Mouse (Mus musculus) heart, embryonic 15.5 days (tissue): Measurements from ENCODE around the gene Spin1. TPM values are rescaled to one million over a fixed set of nuclear protein-coding genes. Genes with fewer than 3 reads are reported as not detected.
"Not testable (repeated sequence)": the region's sequence is repeated elsewhere in the genome, so short reads cannot be mapped to it uniquely, and the experiment has no call there.

Experiments
- ATAC-seq: fragments of 200-750 bp; cut with Nextera tagmentation; replicated peaks from 2 replicates; pipeline ENCODE4 v1.8.0; 2017; ENCODE audit warnings: low read depth, moderate TSS enrichment; ENCODE audit not compliant: insufficient number of reproducible peaks, insufficient read depth, low FRiP score
- H3K27ac ChIP-seq: fragments of 300-500 bp; sonication (generic); 2 replicates; pipeline ENCODE4 v1.5.1; 2015; ENCODE audit warnings: mild to moderate bottlenecking, inconsistent platforms
- H3K27me3 ChIP-seq: fragments of 300-500 bp; sonication (generic); 2 replicates; pipeline ENCODE4 v1.6.1; 2015; ENCODE audit warnings: inconsistent platforms
- H3K36me3 ChIP-seq: fragments of 300-500 bp; sonication (generic); 2 replicates; pipeline ENCODE4 v1.6.1; 2015; ENCODE audit warnings: mild to moderate bottlenecking, inconsistent platforms
- H3K4me1 ChIP-seq: fragments of 300-500 bp; sonication (generic); replicated peaks from 2 replicates; pipeline ENCODE4 v1.6.1; 2015; ENCODE audit warnings: inconsistent platforms
- H3K4me2 ChIP-seq: fragments of 300-500 bp; sonication (generic); 2 replicates; pipeline ENCODE4 v1.6.1; 2015; ENCODE audit warnings: inconsistent platforms, mild to moderate bottlenecking, moderate library complexity
- H3K4me3 ChIP-seq: fragments of 300-500 bp; sonication (generic); 2 replicates; pipeline ENCODE4 v1.5.1; 2015; ENCODE audit warnings: mild to moderate bottlenecking, inconsistent platforms
- H3K9ac ChIP-seq: fragments of 300-500 bp; sonication (generic); 2 replicates; pipeline ENCODE4 v1.6.1; 2015; ENCODE audit warnings: mild to moderate bottlenecking, inconsistent platforms
- H3K9me3 ChIP-seq: fragments of 300-500 bp; sonication (generic); replicated peaks from 2 replicates; pipeline ENCODE4 v1.6.1; 2016; ENCODE audit warnings: inconsistent platforms
- WGBS: fragments of 180-500 bp; shearing (Covaris S2); methylation state at CpG from one replicate; pipeline ENCODE4 v1.1.7; 2015; ENCODE audit warnings: mixed read lengths; 5-methylcytosine and 5-hydroxymethylcytosine counted together
- polyA plus RNA-seq: library from polyadenylated mRNA; unstranded; fragments of >200 nt; fragmentation: Nextera tagmentation; extraction: Ambion mirVana; gene quantifications from 2 replicates; pipeline ENCODE4 v1.2.1, GENCODE M21; 2015

Gene Spin1
- polyA plus RNA-seq, 1 experiment from 2014 or later: 45.1 TPM

- Histone ChIP-seq H3K27ac (peak overlapping the region; percentile 37), H3K36me3 (peaks cover 16% of the 10 kb centered on the region; the same call in 1 of the 2 replicates), H3K4me1 (peaks cover 35% of the 10 kb centered on the region)
- H3K9ac ChIP-seq, H3K4me2 ChIP-seq, H3K9me3 ChIP-seq, H3K27me3 ChIP-seq, ATAC-seq, H3K4me3 ChIP-seq: not testable (repeated sequence)
- WGBS: 24% methylated on average over 4 of the region's 4 CpGs
These were observed 13.7 kb downstream of the Spin1 start for GRCm38 (mm10) chr13:51114398-51114797.

GRCm38 (mm10) chr13:51115762-51116161, 15.1 kb downstream of the Spin1 start:
- no peak for ATAC-seq
- Histone ChIP-seq H3K4me2 (no peak overlapping the region), H3K9me3 (no peaks in the 10 kb centered on the region), H3K27me3 (no peaks in the 10 kb centered on the region), H3K4me1 (peaks cover 49% of the 10 kb centered on the region), H3K9ac (no peak overlapping the region), H3K4me3 (no peak overlapping the region), H3K36me3 (peaks cover 16% of the 10 kb centered on the region; the same call in 1 of the 2 replicates), H3K27ac (no peak overlapping the region)
- 70% methylated on average over 3 of the region's 3 CpGs for WGBS

- no peaks in the 10 kb centered on the region for H3K27me3 ChIP-seq
- H3K4me3 ChIP-seq: no peak overlapping the region
- H3K4me2 ChIP-seq: peak overlapping the region; percentile 40
- H3K4me1 ChIP-seq: peaks cover 68% of the 10 kb centered on the region
- no peaks in the 10 kb centered on the region for H3K9me3 ChIP-seq
- no peaks in the 10 kb centered on the region for H3K36me3 ChIP-seq
- H3K27ac ChIP-seq: peak overlapping the region; percentile 65
- no peak overlapping the region for H3K9ac ChIP-seq
- WGBS: 5% methylated on average over 4 of the region's 4 CpGs
- ATAC-seq: no peak
These were observed 20.1 kb downstream of the Spin1 start for GRCm38 (mm10) chr13:51120734-51121133.

GRCm38 (mm10) chr13:51121966-51122365, 21.3 kb downstream of the Spin1 start:
- Histone ChIP-seq H3K9me3 (no peaks in the 10 kb centered on the region), H3K27ac (0 out of 2 replicates have a peak overlapping the region, but pooled peaks have one; percentile 33), H3K4me2 (no peak overlapping the region), H3K4me1 (peaks cover 75% of the 10 kb centered on the region), H3K4me3 (no peak overlapping the region), H3K9ac (no peak overlapping the region), H3K36me3 (no peaks in the 10 kb centered on the region; the same call in 1 of the 2 replicates), H3K27me3 (no peaks in the 10 kb centered on the region)
- WGBS: 3% methylated on average over 1 of the region's 1 CpGs
- no peak for ATAC-seq

- Histone ChIP-seq H3K4me2 (no peak overlapping the region), H3K9me3 (no peaks in the 10 kb centered on the region), H3K27me3 (no peaks in the 10 kb centered on the region), H3K4me3 (no peak overlapping the region), H3K9ac (no peak overlapping the region), H3K27ac (no peak overlapping the region), H3K36me3 (no peaks in the 10 kb centered on the region; the same call in 1 of the 2 replicates), H3K4me1 (peaks cover 82% of the 10 kb centered on the region)
- 82% methylated on average over 8 of the region's 8 CpGs for WGBS
- no peak for ATAC-seq
These were observed 22.1 kb downstream of the Spin1 start for GRCm38 (mm10) chr13:51122771-51123170.

- H3K4me3 ChIP-seq: no peak overlapping the region
- H3K36me3 ChIP-seq: peaks cover 2% of the 10 kb centered on the region; the same call in 1 of the 2 replicates
- no peak overlapping the region for H3K27ac ChIP-seq
- no peak overlapping the region for H3K4me2 ChIP-seq
- H3K9me3 ChIP-seq: no peaks in the 10 kb centered on the region
- H3K9ac ChIP-seq: no peak overlapping the region
- WGBS: 70% methylated on average over 8 of the region's 8 CpGs
- ATAC-seq: no peak
- peaks cover 66% of the 10 kb centered on the region for H3K4me1 ChIP-seq
- H3K27me3 ChIP-seq: no peaks in the 10 kb centered on the region
These were observed 24.7 kb downstream of the Spin1 start for GRCm38 (mm10) chr13:51125357-51125756.

- peaks cover 41% of the 10 kb centered on the region for H3K4me1 ChIP-seq
These were observed 27.2 kb downstream of the Spin1 start for GRCm38 (mm10) chr13:51127906-51128305.

GRCm38 (mm10) chr13:51128417-51128816, 27.7 kb downstream of the Spin1 start:
- ATAC-seq: 0 out of 2 replicates have a peak, but pooled peaks have one; percentile 22
- Histone ChIP-seq H3K9ac (no peak overlapping the region), H3K4me1 (peaks cover 37% of the 10 kb centered on the region), H3K4me2 (no peak overlapping the region), H3K36me3 (peaks cover 6% of the 10 kb centered on the region; the same call in 1 of the 2 replicates), H3K4me3 (no peak overlapping the region), H3K27me3 (no peaks in the 10 kb centered on the region), H3K9me3 (no peaks in the 10 kb centered on the region), H3K27ac (peak overlapping the region; percentile 14; the same call in 1 of the 2 replicates)
- WGBS: 46% methylated on average over 7 of the region's 7 CpGs

More at GRCm38 (mm10) chr13:51127906-51128305, 27.2 kb downstream of the Spin1 start:
- no peak overlapping the region for H3K4me3 ChIP-seq
- 34% methylated on average over 2 of the region's 2 CpGs for WGBS
- H3K9ac ChIP-seq: no peak overlapping the region
- ATAC-seq: no peak
- H3K9me3 ChIP-seq: no peaks in the 10 kb centered on the region
- H3K27ac ChIP-seq: 0 out of 2 replicates have a peak overlapping the region, but pooled peaks have one; percentile 14
- peaks cover 6% of the 10 kb centered on the region; the same call in 1 of the 2 replicates for H3K36me3 ChIP-seq
- H3K4me2 ChIP-seq: no peak overlapping the region
- no peaks in the 10 kb centered on the region for H3K27me3 ChIP-seq

GRCm38 (mm10) chr13:51131179-51131578, 30.5 kb downstream of the Spin1 start:
- Histone ChIP-seq H3K27ac (no peak overlapping the region), H3K4me3 (no peak overlapping the region), H3K9ac (no peak overlapping the region), H3K9me3 (no peaks in the 10 kb centered on the region), H3K27me3 (no peaks in the 10 kb centered on the region), H3K36me3 (peaks cover 14% of the 10 kb centered on the region; the same call in 1 of the 2 replicates), H3K4me2 (no peak overlapping the region), H3K4me1 (peaks cover 24% of the 10 kb centered on the region)
- no peak for ATAC-seq
- WGBS: 78% methylated on average over 10 of the region's 10 CpGs

- ATAC-seq: no peak
- no peaks in the 10 kb centered on the region for H3K9me3 ChIP-seq
- H3K27ac ChIP-seq: no peak overlapping the region
- H3K4me3 ChIP-seq: no peak overlapping the region
- no peak overlapping the region for H3K4me2 ChIP-seq
- no peak overlapping the region for H3K9ac ChIP-seq
- peaks cover 14% of the 10 kb centered on the region for H3K4me1 ChIP-seq
- peaks cover 25% of the 10 kb centered on the region for H3K36me3 ChIP-seq
- 80% methylated on average over 4 of the region's 4 CpGs for WGBS
- no peaks in the 10 kb centered on the region for H3K27me3 ChIP-seq
These were observed 35.6 kb downstream of the Spin1 start for GRCm38 (mm10) chr13:51136315-51136714.

- no peak for ATAC-seq
- WGBS: 58% methylated on average over 2 of the region's 2 CpGs
- Histone ChIP-seq H3K4me1 (peaks cover 14% of the 10 kb centered on the region), H3K4me2 (no peak overlapping the region), H3K4me3 (no peak overlapping the region), H3K36me3 (peaks cover 30% of the 10 kb centered on the region), H3K9me3 (no peaks in the 10 kb centered on the region), H3K27ac (peak overlapping the region; percentile 39), H3K27me3 (no peaks in the 10 kb centered on the region), H3K9ac (no peak overlapping the region)
These were observed 36.5 kb downstream of the Spin1 start for GRCm38 (mm10) chr13:51136996-51137701.

- Histone ChIP-seq H3K27me3 (no peaks in the 10 kb centered on the region), H3K9me3 (no peaks in the 10 kb centered on the region), H3K4me3 (no peak overlapping the region), H3K4me1 (peaks cover 14% of the 10 kb centered on the region), H3K4me2 (no peak overlapping the region), H3K27ac (peak overlapping the region; percentile 39), H3K9ac (no peak overlapping the region), H3K36me3 (peaks cover 34% of the 10 kb centered on the region)
- no peak for ATAC-seq
These were observed 37.0 kb downstream of the Spin1 start for GRCm38 (mm10) chr13:51137702-51138031.
